Mouse (Mus musculus) erythroblast, adult 5-6 weeks (primary cell): ENCODE measurements around the gene Atg4a. TPM values are rescaled to one million over a fixed set of nuclear protein-coding genes. Genes with fewer than 3 reads are reported as not detected.
A peak's percentile ranks its signal among the peaks of the same experiment; 100 is the strongest.

ENCODE experiments used
- ATAC-seq: replicated peaks from 2 replicates; pipeline ENCODE4 v1.8.0; 2016; ENCODE audit warnings: moderate number of reproducible peaks, mild to moderate bottlenecking, moderate TSS enrichment, inconsistent platforms; ENCODE audit not compliant: poor library complexity, low FRiP score, severe bottlenecking
- total RNA-seq, 2 experiments: library from RNA; stranded (forward) in 1 of 2; stranded (reverse) in 1 of 2; fragments of 150-400 nt in 1 of 2; fragments of 200-764, 138-1000 nt in 1 of 2; gene quantifications; 2 replicates each; pipeline versions ENCODE4 v1.2.3 to v1.2.4; 2015 to 2017; ENCODE audit warnings: low replicate concordance in 2 of 2

Gene Atg4a
- total RNA-seq (2015; ENCODE audit: low replicate concordance), result 280 and 324 TPM in 2 replicates
- total RNA-seq (2017; ENCODE audit: low replicate concordance), result 428 and 538 TPM in 2 replicates

DNA sequence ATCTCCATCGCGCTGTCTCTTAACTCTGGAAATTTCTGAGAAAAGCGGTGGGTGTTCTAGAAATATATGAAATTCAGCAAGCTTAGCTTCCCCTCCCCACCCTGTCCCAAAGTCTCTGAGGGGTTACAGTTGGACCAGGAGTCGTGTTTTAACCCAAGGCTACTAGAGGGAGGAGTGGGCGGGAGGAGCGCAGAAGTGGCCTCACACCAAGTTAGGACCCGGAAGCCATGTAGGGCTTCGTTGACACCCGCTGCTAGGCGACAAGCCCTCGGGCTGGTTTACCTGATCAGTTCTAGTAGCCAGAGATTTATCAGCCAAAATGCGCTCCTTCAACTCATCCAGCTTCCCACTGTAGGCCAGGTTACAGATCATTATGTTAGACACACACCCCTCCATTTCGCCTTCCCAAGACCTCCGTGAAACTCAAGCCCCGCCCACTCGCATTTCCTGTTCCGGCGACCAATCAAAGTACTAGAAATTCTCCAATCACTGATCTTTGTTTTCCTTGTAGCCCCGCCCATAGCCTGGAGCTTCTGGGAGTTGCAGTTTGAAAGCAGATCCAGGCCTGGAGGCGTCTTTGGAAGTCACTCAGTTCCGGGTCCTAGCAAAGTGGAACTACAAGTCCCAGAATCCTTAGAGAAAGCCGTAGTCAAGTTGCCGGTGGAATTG lies at the start of gene Atg4a, which contains the start of gene Psmd10:
TSS of gene Atg4a (plus strand) at position 636 of the 669 bp plus-strand sequence.
TSS of gene Psmd10 (minus strand) at position 457 of the 669 bp plus-strand sequence.
- ATAC-seq, result peak; percentile 82

DNA sequence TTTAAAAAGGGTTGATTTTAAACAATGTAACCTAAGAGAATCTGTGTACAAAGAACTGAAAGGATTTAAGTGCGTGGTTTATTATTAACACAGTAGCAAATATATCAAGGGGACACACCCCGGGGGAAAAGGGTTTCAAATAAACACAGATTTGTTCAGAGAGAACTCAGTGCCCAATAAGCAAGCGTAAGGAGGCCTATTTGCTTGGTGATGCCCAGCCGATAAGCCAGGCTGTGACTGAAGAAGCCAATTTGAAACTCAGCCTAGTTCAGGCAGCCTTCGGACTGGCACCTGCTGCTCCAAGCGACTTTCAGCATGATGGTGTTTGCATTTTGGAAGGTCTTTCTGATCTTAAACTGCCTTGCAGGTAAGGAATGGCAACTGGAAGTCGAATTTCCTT lies 49.3 kb upstream of the Atg4a start, which contains the start of gene Vsig1:
TSS of gene Vsig1 (plus strand) at position 249 of the 400 bp plus-strand sequence.
- ATAC-seq, result no peak

DNA sequence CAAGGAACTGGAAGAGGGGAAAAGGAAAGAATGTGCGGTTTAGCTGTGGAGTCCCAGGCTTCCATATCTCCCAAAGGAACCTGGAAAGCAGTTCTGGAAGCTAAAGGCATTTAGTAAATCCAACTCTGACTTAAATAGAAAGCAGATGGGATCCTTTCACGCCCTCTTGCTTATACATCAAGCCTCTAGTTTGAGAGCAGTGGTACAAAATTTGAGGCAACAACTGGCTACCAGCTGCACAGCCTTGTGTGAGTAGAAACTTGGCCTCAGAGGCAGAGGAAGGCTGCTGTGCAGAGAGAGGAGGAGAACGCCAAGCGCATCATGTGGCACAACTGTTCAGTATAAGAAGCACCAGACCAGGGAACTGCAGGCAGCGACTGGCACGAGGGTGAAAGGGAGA lies 35.4 kb upstream of the Atg4a start:
- no peak for ATAC-seq

DNA sequence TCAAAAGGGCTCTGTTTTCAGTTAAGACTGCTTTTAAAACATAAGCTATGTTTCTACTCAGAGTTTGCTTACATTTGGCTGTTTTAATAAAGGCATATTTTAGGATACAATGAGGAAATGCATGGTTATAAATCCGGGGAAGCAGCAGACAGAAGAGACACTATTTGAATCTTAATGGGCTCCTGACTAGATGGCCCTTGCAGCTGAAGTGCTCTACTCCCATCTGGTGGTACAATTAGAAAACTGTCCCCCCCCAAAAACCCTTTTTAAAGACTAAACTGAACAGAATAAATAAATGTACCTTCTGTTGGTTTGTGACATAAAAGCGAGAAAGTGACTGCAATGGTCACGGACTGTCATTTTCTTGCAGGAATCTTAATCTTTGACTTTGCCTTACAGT lies 24.6 kb upstream of the Atg4a start:
- no peak for ATAC-seq

DNA sequence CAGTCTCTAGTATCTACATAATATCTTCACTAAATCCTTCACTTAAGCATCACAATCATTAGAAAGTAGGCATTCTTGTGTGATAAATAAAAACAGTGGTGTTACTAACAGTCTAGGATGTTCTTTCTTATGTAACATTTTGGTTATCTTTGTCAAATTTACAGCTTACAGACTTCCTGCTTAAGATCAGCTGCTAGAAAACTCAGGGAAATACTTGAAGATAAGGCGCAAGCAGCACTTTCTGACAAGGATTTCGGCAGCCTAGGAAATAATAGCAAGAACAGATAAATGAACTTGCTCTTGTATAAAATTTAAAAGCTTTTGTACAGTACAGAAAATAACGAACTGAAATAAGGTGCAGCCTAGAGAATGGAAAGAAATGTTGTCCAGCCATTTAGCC lies 23.4 kb upstream of the Atg4a start:
- no peak for ATAC-seq

DNA sequence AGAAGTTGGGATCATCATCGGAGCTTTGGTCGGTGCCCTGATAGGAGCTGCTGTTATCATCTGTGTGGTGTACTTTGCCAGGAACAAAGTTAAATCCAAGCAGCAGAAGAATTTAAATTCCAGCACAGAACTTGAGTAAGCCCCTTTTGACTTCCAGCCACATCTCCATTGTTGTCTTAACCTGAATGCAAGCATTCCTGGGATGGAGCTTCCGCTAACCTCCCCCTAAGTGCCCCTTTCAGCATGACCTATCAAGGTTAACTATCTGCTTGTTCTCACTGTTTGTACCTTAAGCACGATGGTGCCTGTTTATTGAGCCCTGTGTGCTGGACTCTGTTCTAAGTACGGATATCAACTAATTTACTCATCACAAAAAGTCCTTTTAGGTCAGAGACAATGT lies 20.4 kb upstream of the Atg4a start:
- ATAC-seq, result no peak

DNA sequence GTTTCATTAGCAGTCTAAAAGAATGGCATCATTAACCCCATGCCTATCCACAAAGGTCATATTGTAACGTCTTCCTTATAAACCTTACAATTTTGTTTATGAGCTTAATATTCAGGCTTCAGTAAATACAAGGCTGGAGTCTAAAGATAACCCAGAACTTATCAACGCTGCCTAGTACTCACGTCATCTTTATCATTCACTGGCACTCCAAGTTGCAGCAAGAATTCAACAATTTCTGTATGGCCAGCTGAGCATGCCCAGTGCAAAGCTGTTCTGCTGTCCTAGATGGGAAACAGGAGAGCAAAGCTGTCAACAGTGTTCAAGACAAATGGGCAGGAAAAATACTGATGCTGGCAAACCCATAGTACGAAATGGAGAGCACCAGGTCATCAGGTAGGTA lies 3.1 kb upstream of the Atg4a start:
- ATAC-seq, result peak; percentile 80

DNA sequence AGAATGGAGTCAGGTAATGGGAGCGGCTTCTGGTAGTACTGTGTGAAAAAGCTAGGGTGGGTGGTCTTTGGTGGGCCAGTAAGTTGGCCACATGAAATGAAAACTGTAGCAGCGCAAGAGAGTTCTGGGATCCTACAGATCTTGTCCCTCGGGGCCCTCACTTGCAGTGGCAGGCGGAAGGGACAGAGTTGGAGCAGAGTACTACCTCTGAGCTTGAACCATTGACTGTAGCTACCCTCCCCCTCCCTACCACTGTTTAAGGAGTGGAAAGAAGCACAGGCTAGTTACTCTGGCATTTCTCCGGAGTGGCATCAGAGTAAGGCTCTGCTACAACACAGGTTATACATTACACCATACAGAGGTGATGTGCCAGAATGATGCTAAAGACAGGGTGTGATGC lies 252 bp downstream of the Atg4a start:
- ATAC-seq, result peak; percentile 4; the same call in 1 of the 2 replicates

DNA sequence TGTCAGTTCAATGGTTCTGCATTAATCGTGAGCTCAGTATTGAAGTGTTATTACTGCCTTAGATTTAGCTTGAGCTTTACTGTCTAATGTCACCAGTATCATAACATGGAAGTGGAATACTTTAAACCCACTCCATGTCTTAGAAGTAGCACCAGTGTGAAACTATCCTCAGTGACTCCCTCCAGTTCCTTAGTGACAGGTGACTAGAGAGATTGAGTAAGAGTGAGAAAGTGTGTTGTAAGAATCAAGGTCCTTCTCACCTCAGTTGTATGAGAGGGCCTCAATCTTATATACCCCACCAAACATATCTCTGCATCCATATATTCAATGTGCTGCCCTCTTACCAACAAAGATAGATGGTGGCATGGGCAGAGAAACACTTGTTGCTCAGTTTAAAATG lies 22.2 kb downstream of the Atg4a start:
- ATAC-seq, result no peak

DNA sequence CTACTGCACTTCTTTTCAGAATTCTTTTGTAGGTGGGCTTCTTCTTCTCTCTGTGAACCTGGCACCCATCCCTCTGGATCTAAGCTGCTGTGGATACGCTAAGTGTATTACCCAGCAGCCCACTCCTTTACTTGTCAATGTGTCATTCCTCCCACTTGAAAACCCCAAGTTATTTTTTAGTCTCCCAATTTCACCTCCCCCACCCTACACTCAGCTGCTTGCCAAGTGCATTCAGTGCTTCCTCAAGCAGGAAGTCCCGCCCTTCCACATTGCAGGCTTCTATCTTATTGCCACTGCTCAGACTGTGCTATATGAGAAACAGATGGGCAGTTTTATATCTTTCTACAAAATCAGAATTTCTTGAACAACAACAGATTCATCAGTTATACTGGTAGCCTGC lies 22.8 kb downstream of the Atg4a start:
- ATAC-seq, result no peak

DNA sequence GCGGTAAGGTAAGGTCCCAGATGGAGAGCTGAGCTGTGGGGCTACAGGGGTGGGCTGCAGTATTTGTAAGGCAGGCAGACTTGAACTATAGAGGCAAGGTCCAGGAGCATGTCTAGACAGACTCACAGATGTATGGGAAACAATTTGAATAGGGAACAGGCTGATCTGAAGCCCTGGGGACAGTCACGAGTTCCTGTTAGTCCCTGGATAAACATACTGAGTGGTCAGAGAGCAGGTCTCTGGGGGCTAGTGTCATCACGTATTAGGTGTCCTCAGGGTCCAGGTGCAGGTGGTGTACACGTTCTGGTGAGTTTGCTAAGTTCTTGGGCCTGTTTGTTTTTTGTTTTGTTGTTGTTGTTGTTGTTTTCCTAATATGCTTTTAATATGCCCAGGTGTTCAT lies 23.5 kb downstream of the Atg4a start:
- no peak for ATAC-seq

DNA sequence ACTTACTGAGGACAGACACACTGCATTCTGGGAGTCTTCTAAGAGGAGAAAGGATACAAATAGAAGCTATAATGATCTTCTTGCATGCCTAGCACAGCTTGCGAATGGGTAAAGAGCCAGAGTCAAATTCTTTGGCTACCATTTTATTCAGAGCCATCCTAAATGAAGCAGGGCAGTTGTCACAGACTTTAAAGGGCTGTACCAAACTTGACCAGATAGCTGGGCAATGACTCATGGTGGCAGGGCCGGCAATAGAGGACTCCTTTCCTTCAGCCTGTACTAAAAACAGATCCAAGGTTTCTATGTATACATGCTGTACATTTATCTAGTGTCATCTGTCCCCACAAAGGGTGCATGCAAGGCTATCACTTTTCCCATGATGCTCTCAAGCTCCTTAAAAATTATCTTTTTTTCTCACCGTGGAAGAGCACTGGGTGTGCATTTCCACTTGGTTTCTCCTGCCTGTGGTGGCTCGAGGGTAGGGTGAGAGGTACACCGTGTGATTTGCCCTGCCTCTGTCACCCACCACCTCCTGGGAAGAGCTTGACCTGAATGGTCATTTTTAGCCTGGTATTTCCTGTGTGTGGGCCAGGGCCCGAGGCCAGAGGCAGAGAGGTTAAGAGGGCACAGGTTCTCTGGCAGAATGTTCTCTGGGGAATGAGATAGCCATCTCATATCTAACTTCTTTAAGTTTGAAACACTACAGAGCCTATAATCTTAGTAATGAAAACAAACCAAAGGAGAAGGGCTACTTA lies 26.7 kb downstream of the Atg4a start:
- ATAC-seq, result 0 out of 2 replicates have a peak, but pooled peaks have one; percentile 36

DNA sequence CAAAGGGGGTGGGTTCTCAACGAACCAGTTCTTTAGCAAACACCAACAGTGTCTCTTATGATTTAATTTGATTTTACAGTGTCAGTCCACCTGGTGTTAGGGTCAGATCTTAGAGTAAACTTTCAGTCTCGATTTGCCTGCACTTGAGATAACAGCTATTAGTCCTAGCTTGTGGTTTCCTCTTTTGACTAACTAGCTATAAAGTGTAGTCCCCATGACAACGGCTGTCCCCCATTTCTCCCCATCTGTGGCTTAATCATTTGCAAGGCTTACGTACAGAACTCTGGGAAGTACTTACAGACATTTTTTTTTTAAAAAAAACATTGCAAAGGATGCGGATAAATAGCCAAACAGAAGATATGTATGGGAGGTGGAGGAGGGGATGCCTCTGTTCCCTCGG lies 28.1 kb downstream of the Atg4a start:
- ATAC-seq, result no peak

DNA sequence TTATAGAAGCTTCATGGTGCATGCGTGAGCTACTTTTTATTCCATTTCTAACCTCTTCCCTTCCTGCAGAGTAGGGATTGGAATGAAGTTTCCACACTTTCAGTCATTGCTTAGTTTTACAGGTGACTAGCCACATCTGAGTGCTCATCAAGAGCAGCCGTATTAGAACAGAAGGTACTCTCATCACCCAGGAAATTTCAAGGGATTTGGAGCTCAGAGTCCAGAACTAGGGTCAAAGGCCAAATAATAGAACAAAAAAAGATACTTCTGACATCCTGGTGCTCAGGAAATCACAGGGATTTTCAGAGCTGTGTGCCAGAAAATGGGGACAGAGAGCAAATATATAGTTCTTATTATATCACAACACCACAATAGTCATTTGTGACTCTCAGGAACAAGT lies 28.5 kb downstream of the Atg4a start:
- no peak for ATAC-seq

DNA sequence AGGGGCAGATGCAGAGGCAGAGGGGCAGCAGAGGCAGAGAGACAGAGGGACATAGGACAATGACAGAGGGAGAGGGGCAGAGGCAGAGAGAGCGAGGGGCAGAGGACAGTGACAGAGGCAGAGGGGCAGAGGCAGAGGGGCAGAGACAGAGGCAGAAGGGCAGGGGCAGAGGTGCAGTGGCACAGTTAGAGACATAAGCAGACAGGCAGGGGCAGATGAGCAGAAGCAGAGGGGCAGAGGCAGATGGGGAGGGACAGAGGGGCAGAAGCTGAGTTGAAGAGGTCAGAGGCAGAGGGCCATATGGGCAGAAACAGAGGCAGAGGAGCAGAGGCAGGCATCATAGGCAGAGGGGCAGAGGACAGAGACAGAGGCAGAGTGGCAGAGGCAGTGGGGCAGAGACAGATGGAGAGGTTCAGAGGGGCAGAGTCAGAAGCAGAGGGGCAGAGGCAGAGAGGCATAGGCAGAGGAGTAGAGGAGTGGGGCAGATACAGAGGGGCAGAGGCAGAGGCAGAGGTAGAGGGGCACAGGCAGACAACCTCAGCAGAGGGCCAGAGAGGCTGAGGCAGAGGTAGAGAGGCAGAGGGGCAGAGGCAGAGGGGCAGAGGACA lies 40.3 kb downstream of the Atg4a start:
- ATAC-seq, result peak; percentile 80

DNA sequence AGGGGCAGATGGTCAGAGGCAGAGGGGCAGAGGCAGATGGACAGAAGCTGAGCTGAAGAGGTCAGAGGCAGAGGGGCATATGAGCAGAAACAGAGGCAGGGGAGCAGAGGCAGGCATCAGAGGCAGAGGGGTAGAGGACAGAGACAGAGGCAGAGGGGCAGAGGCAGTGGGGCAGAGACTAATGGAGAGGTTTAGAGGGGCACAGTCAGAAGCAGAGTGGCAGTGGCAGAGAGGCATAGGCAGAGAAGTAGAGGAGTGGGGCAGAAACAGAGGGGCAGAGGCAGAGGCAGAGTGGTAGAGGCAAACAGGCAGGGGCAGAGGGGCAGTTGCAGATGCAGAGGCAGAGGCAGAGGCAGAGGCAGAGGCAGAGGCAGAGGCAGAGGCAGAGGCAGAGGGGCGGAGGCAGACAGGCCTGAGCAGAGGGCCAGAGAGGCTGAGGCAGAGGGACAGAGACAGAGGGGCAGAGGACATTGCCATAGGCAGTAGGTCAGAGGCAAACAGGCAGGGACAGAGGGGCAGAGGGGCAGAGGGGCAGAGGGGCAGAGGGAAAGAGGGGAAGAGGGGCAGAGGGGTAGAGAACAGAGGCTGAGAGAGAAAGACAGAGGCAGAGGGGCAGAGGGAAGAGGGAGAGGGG lies 41.3 kb downstream of the Atg4a start:
- ATAC-seq, result 0 out of 2 replicates have a peak, but pooled peaks have one; percentile 13

DNA sequence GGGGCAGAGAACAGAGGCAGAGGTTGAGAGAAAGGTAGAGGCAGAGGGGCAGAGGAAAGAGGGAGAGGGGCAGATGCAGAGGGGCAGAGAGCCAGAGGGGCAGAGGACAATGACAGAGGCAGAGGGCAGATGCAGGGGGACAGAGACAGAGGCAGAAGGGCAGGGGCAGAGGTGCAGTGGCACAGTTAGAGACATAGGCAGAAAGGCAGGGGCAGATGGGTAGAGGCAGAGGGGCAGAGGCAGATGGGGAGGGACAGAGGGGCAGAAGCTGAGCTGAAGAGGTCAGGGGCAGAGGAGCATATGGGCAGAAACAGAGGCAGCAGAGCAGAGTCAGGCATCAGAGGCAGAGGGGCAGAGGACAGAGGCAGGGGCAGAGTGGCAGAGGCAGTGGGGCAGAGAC lies 42.2 kb downstream of the Atg4a start:
- ATAC-seq, result peak; percentile 56; the same call in 1 of the 2 replicates

DNA sequence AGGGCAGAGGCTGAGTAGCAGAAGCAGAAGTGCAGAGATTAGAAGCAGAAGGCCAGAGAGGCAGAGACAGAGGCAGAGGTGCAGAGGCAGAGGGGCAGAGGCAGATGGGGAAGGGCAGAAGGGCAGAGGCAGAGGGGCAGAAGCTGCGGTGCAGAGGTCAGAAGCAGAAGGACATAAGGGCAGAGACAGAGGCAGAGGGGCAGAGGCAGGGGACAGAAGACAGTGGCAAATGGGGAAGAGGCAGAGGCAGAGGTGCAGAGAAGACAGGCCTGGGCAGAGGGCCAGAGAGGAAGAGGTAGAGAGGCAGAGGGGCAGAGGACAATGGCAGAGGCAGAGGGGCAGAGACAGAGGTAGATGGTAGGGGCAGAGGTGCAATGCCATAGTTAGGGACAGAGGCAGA lies 193.0 kb downstream of the Atg4a start:
- ATAC-seq, result peak; percentile 19; the same call in 1 of the 2 replicates

DNA sequence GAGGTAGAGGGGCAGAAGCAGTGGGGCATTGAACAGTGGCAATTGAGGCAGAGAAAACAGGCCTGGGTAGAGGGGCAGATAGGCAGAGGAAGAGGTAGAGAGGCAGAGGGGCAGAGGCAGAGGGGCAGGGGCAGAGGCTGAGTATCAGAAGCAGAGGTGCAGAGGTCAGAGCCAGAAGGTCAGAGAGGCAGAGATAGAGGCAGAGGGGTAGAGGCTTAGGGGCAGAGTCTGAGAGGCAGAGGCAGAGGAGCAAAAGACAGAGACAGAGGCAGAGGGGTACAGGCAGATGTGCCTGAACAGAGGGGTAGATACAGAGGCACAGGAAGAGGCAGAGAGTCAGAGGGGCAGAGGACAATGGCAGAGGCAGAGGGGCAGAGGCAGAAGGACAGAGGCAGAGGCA lies 193.6 kb downstream of the Atg4a start:
- 0 out of 2 replicates have a peak, but pooled peaks have one; percentile 53 for ATAC-seq

DNA sequence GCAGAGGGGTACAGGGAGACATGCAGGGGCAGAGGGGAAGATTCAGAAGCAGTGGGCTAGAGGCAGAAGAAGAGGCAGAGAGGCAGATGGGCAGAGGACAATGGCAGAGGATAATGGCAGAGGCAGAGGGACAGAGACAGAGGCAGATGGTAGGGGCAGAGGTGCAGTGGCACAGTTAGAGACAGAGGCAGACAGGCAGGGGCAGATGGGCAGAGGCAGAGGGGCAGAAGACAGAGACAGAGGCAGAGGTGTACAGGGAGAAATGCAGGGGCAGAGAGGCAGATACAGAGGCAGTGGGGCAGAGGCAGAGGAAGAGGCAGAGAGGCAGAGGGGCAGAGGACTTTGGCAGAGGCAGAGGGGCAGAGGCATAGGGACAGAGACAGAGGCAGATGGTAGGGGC lies 194.5 kb downstream of the Atg4a start:
- peak; percentile 55; the same call in 1 of the 2 replicates for ATAC-seq
